Mouse (Mus musculus) liver, adult 10 weeks (tissue): ENCODE data around the gene Dpysl4. TPM values are rescaled to one million over a fixed set of nuclear protein-coding genes. Genes with fewer than 3 reads are reported as not detected.

ENCODE experiments used
- polyA plus RNA-seq: library from polyadenylated mRNA; stranded (reverse); fragments of 350-450 nt; fragmentation: Illumina TruSeq; extraction: RNeasy Lipid Tissue Mini Kit (QIAGEN cat#74804); gene quantifications from one replicate; pipeline ENCODE4 v1.2.3, GENCODE M21; 2014; ENCODE audit warnings: low read depth, low replicate concordance

Dpysl4 gene
- polyA plus RNA-seq: not detected

GRCm38 (mm10) chr7:139085629-139086194 lies at the start of gene Dpysl4:
Gene Dpysl4, plus strand, starts transcription at chr7:139086001.

Other genes with a start within 250 kb of the Dpysl4 start
- gene Ppp2r2d, start 239.9 kb upstream of the Dpysl4 start, polyA plus RNA-seq: 69.2 TPM
- gene Mapk1ip1, start 239.7 kb upstream of the Dpysl4 start, polyA plus RNA-seq: 7.4 TPM
- 429 TPM for gene Bnip3, start 176.5 kb upstream of the Dpysl4 start, polyA plus RNA-seq
- not detected for gene Jakmip3, start 145.3 kb upstream of the Dpysl4 start, polyA plus RNA-seq
- gene Lrrc27, start 127.0 kb downstream of the Dpysl4 start, polyA plus RNA-seq: 0.69 TPM
- not detected for gene Stk32c, start 127.3 kb downstream of the Dpysl4 start, polyA plus RNA-seq
- gene Pwwp2b, start 162.5 kb downstream of the Dpysl4 start, polyA plus RNA-seq: not detected